Mouse (Mus musculus): Measurements from ENCODE around the gene Gm26727. TPM values are rescaled to one million over a fixed set of nuclear protein-coding genes. Genes with fewer than 3 reads are reported as not detected.

Gene Gm26727
- total and polyA plus RNA-seq, 2 experiments from 2014 or later, result not detected

Other genes starting within 250 kb of the Gm26727 start
- not detected in 2 replicates for gene Gm21830, start 19.5 kb downstream of the Gm26727 start, total RNA-seq (2014; rRNA removed; ENCODE audit: low replicate concordance)
- gene Gm21830, start 19.5 kb downstream of the Gm26727 start, polyA plus RNA-seq (2015; fragmentation: Nextera tagmentation; extraction: Ambion mirVana), result not detected in 2 replicates
- gene Xirp2, start 12.8 kb upstream of the Gm26727 start, total RNA-seq (2014; rRNA removed; ENCODE audit: low replicate concordance), result 3.0 and 3.5 TPM in 2 replicates
- gene Xirp2, start 12.8 kb upstream of the Gm26727 start, polyA plus RNA-seq (2015; fragmentation: Nextera tagmentation; extraction: Ambion mirVana), result 0.86 and 1.2 TPM in 2 replicates
- gene B3galt1, start 132.7 kb upstream of the Gm26727 start, total RNA-seq (2014; rRNA removed; ENCODE audit: low replicate concordance), result 0.54 and 0.57 TPM in 2 replicates
- 2.7 and 3.4 TPM in 2 replicates for gene B3galt1, start 132.7 kb upstream of the Gm26727 start, polyA plus RNA-seq (2015; fragmentation: Nextera tagmentation; extraction: Ambion mirVana)

All from heart, postnatal 0 days (tissue).